Mouse (Mus musculus) stomach, postnatal 0 days (tissue): ENCODE results near the gene Cdiptos.

Experiments used
- CTCF ChIP-seq: IDR thresholded peaks from 2 replicates; pipeline ENCODE4 v1.5.1; 2016; ENCODE audit warnings: antibody characterized with exemption, low read depth, mild to moderate bottlenecking, moderate library complexity
- EP300 ChIP-seq: optimal IDR thresholded peaks from 2 replicates; pipeline ENCODE3; 2016; ENCODE audit warnings: antibody characterized with exemption

DNA sequence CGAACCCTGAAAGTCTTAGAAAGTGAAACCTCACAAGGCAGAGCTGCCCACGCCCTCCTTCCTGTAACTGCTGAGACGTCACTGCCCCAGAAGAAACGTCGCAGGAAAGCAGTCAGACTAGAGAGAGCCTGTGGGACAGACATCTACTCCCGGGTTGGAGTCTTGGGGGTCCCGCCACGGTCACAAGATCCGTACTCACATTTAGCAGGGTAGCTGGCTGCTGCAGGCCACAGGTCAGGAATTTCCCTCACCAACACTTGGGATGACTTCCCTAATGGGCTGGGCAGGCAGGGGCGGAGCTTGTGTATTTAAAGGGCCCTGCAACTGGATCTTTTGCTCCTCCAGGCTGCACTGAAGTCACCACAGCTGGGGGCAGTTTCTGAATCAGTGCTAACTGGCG lies 38.4 kb upstream of the Cdiptos start, which contains the start of gene Mvp:
- TF ChIP-seq EP300 (no peak), CTCF (no peak)
